Mouse (Mus musculus): ENCODE measurements around the gene Serpina1b. TPM values are rescaled to one million over a fixed set of nuclear protein-coding genes. Genes with fewer than 3 reads are reported as not detected.
"Not testable (repeated sequence)": the region's sequence is repeated elsewhere in the genome, so short reads cannot be mapped to it uniquely, and the experiment has no call there.

Serpina1b gene
- total RNA-seq, 2 experiments from 2014 or later, result not detected

DNA sequence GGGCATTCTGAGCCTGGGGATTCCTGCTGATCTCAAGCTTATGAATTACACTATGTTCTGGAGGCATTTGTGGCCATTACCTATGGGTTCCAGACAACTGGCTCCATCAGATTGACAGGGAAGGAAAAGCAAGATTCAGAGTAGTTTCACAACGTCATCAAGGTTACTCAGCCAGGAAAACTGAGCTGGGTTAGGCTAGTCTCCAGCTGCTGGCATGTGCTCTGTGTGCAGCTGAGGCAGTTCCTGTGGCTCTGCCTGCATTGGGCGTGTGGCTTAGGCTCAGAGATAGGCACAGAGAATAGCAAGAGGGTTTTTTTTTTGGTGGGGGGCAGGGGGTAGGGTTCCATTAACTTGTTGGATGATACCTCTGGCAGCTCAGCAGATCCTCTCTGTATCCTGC, 124.6 kb downstream of the Serpina1b start:
- no peak for DNase-seq (ENCODE audit: low spot score in 2 of 2)

DNA sequence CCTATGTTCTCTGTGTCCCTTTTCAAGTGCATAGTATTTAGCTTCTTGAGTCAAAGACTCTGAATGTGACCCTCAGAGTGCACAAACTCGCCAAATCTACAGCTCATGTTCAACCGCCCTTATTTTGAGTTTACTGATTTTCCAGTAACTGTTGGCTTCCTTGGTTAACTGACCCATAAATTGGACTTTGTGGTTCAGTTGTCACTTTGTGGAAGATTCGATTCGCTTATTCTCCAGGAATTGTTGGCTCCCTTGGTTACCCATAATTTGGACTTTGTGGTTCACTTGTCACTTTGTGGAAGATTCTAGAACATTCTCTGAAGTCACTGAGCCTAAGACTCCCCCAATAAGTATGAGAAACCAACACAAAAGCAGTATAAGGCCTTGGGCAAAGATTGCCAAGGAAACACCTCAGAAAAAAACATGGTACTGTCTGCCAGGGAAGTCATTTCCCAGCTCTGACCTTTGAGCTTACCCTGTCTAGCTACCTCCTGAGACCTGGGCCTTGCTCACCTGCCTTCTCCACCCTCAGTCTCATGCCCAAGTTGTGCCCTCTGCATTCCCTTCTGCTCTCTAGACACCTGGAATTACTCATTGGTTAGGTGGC, 129.9 kb downstream of the Serpina1b start:
- no peak for DNase-seq (ENCODE audit: low spot score in 2 of 2)

DNA sequence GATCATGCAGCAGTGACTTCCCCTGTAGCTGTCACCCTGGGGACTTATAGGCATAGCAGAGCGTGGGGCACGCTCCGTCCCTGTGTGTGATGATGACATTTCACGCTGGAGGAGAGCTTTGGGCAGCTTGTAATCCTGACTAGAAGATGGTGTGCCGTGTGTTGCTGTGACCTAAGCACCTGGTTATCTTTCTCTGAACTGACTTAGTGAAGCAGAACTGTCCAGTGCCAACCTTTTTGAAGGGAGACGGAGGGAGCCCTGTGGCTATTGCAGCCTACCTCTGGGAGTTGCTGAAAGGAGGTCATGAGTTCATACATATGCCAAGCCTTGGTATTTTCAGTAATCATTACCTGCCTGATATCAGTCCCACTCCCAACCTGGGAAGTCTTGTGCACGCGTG, 134.7 kb downstream of the Serpina1b start, which contains the start of gene Serpina1f:
TSS of gene Serpina1f (minus strand) at position 101 of the 400 bp plus-strand sequence.
- DNase-seq (ENCODE audit: low spot score in 2 of 2), result no peak

DNA sequence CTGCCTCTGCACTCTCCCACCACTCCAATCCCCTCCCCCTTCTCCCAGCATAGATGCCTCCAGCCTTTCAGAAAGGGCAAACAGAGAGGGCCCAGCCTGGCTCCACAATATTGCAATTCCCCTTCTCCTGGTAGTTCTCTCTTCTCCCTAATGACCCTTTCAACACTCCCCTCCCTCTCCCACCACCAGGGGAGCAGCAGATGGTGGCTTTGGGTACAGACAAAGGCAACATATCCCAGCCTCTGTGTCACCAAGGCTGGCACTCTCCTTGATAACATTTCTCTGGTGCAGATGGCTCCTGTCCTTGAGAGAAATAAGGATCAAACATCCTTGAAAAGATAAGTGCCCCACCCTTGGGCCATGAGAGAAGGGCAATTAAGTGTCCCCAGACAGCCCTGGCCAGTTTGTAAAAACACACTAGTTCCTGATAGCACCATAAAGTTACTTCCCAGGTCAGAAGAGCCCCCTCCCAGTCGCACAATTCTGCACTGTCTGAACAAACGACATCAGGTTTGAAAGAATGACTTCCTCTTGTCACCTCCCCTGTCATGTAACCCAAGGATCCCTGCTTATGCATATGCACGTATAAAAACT, 141.9 kb downstream of the Serpina1b start:
- no peak for DNase-seq (ENCODE audit: low spot score in 2 of 2)

DNA sequence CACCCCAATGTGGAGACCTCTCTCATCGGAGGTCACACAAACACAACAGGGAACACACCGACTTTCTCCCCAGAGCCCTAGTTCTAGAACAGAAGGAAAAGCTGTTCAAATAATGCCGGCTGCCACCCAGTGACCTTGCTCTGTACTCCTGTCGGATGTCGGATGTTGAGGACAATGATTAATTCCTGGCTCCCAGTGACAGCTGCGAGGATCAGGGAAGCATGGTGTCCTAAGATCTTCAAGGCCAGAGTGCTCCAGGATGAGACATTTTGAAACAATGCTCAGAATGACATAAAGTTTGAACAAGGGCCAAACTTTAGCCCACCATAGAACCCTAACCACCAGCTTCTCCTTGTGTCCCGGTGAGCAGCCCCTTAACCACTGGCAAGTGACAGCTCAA, 143.2 kb downstream of the Serpina1b start:
- DNase-seq (ENCODE audit: low spot score in 2 of 2), result no peak

DNA sequence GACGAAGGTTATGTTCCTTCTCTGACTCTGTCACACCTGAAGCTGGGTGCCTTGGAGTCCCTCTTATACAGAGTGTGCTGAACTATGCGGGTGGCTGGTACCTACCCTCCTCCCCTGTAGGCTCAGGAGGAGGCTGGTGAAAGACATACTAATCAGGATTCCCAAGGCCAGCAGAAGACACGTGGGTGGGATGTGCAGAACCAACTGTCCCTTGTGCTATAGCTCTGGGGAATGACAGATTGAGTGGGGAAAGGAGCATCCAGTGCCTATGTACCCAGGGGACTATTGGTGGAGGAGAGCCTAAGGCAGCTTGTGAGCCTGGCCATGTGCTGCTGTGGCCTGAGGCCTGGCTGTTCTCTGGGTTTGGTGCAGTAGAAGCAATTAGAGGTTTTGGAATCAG, 144.1 kb downstream of the Serpina1b start:
- peak in 1 of 2 experiments; percentile 58 for DNase-seq (ENCODE audit: low spot score in 2 of 2)

DNA sequence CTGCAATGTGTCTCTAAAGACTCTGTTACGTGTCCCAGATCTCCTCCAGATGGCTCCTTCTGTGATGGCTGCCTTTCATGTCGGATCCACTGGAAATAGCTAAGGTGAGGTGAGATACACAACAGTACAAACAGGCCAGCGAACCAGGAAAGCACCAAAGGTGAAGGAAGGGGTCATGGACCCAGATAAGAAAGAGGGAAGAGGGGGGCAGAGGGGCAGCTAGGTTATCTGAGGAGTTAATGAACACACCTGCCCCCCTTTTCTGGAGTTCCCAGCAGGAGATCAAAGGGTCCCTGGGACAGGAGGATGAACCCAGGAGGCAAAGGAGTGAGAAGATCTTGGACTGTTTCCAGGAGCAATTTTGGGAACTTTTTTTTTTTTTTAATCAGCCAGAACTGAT, 144.8 kb downstream of the Serpina1b start:
- no peak for DNase-seq (ENCODE audit: low spot score in 2 of 2)

DNA sequence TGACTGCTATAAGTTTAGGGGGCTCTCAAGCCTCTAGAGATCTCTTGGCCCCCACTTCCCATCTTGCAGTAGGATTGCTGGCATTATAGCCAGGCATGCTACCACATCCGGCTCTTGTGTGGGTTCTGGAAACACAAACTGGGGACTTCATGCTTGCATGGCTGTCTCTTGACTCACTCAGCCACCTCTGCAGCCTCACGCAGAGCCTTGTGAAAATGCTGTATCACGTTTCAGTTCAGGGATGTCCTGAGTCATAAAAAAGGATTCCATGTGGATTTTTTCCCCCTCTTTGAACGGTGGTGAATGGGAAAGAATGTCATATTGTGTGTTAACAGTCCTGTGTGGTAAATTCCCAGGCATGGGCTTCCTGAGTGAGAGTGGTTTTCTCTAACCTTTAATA, 146.4 kb downstream of the Serpina1b start:
- DNase-seq (ENCODE audit: low spot score in 2 of 2), result no peak

DNA sequence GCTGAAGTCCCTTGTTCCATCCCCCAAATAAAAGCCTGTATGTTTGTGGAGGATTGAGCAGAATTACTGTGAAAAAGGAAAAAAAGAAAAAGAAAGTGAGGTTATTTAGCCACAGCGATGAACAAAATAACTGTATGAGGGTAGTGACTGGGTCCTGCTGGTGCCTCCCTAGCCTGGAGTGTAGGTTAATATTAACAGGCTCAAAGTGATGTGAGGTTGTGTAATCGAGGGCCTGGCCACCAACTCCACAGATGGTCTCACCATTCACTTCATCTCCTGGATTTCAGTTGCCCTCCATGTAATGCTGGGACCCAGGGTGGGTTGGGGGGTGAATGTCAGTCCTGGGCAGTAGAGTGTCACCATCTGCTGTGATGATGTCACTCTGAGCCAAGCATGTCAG, 148.4 kb downstream of the Serpina1b start:
- DNase-seq (ENCODE audit: low spot score in 2 of 2), result no peak

DNA sequence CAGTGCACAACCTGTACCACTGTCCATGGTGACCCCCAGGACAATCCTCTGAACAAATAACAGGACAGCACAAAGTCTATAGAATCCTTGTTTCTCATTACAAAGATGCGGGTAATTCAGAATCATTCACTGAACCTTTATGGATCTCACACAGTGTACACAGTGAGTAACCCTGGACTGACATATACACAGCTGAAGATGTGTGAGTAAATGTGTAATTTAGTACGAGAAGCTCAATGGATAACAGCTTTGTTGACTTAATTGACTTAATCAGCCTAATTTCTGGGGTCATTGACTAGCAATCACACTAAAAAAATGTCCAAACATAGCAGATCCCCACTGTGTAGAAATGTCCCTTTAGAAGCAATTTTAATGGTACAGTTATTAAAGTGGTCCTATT, 149.0 kb downstream of the Serpina1b start:
- DNase-seq (ENCODE audit: low spot score in 2 of 2), result no peak

DNA sequence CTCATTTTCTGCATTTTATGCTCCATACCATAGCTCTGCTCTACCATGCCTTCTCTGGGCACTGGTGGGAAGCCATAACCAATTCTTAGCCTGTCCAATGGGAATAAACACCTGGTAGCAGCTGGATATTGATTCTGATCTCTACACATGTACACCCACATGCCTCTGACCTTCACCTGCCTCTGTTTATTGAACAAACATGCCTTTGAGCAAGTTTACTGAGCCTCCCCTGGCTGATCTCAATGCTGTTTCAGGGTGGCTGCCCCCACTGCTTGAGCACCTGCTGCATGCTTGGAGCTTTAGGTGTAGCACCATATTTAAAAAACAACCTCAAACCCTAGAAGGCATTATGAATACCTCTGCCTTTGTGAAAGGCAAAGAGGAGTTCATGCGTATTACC, 150.3 kb downstream of the Serpina1b start:
- not testable (repeated sequence) for DNase-seq (ENCODE audit: low spot score in 2 of 2)

Other genes starting within 250 kb of the Serpina1b start
- gene Serpina10, start 198.9 kb downstream of the Serpina1b start, total RNA-seq (2021), result under 1 TPM in 1 of 2 experiments, not detected in 1; 0.09 TPM
- not detected for gene Serpina6, start 173.2 kb downstream of the Serpina1b start, total RNA-seq (2021)
- gene Serpina16, start 154.2 kb downstream of the Serpina1b start, total RNA-seq (2021), result not detected
- gene Serpina1f, start 134.8 kb downstream of the Serpina1b start, total RNA-seq (2021), result not detected
- not detected for gene Serpina1d, start 56.8 kb downstream of the Serpina1b start, total RNA-seq (2021)
- gene Serpina1a, start 33.2 kb upstream of the Serpina1b start, total RNA-seq (2021), result not detected
- not detected for gene Serpina1c, start 74.5 kb upstream of the Serpina1b start, total RNA-seq (2021)
- not detected for gene Serpina1e, start 128.6 kb upstream of the Serpina1b start, total RNA-seq (2021)
- gene Serpina11, start 159.6 kb upstream of the Serpina1b start, total RNA-seq (2021), result not detected
- gene Serpina9, start 183.4 kb upstream of the Serpina1b start, total RNA-seq (2021), result under 1 TPM in 1 of 2 experiments, not detected in 1; 0.18 TPM
- gene Serpina12, start 214.1 kb upstream of the Serpina1b start, total RNA-seq (2021), result not detected